Mouse (Mus musculus) neural tube, embryonic 13.5 days (tissue): ENCODE data around the gene Hsd17b1. TPM values are rescaled to one million over a fixed set of nuclear protein-coding genes. Genes with fewer than 3 reads are reported as not detected.

Experiments
- ATAC-seq: fragments of 200-750 bp; cut with Nextera tagmentation; 2 replicates; pipeline ENCODE4 v1.8.0; 2017; ENCODE audit warnings: low read depth, mild to moderate bottlenecking, moderate TSS enrichment, moderate library complexity
- H3K27ac ChIP-seq: fragments of 300-500 bp; sonication (generic); replicated peaks from 2 replicates; pipeline ENCODE4 v1.5.1; 2015; ENCODE audit warnings: moderate library complexity, mild to moderate bottlenecking, inconsistent platforms
- H3K27me3 ChIP-seq: fragments of 300-500 bp; sonication (generic); 2 replicates; pipeline ENCODE4 v1.6.1; 2015; ENCODE audit warnings: mild to moderate bottlenecking, inconsistent platforms
- H3K36me3 ChIP-seq: fragments of 300-500 bp; sonication (generic); 2 replicates; pipeline ENCODE4 v1.6.1; 2015; ENCODE audit warnings: mild to moderate bottlenecking, inconsistent platforms
- H3K4me1 ChIP-seq: fragments of 300-500 bp; sonication (generic); replicated peaks from 2 replicates; pipeline ENCODE4 v1.6.1; 2015; ENCODE audit warnings: inconsistent platforms
- H3K4me2 ChIP-seq: fragments of 300-500 bp; sonication (generic); 2 replicates; pipeline ENCODE4 v1.6.1; 2015; ENCODE audit warnings: inconsistent platforms, mild to moderate bottlenecking, moderate library complexity
- H3K4me3 ChIP-seq: fragments of 300-500 bp; sonication (generic); 2 replicates; pipeline ENCODE4 v1.5.1; 2015; ENCODE audit warnings: mild to moderate bottlenecking, inconsistent platforms
- H3K9ac ChIP-seq: fragments of 300-500 bp; sonication (generic); 2 replicates; pipeline ENCODE4 v1.6.1; 2015; ENCODE audit warnings: moderate library complexity, mild to moderate bottlenecking, inconsistent platforms
- H3K9me3 ChIP-seq: fragments of 300-500 bp; sonication (generic); 2 replicates; pipeline ENCODE4 v1.6.1; 2016; ENCODE audit warnings: inconsistent platforms
- WGBS: fragments of 180-500 bp; shearing (Covaris S2); methylation state at CpG from one replicate; pipeline ENCODE4 v1.1.7; 2015; 5-methylcytosine and 5-hydroxymethylcytosine counted together
- polyA plus RNA-seq: library from polyadenylated mRNA; unstranded; fragments of >200 nt; fragmentation: Nextera tagmentation; extraction: Ambion mirVana; gene quantifications from 2 replicates; pipeline ENCODE4 v1.2.1, GENCODE M21; 2015

Hsd17b1 gene
- polyA plus RNA-seq, 1 experiment from 2014 or later = 0.47 TPM

DNA sequence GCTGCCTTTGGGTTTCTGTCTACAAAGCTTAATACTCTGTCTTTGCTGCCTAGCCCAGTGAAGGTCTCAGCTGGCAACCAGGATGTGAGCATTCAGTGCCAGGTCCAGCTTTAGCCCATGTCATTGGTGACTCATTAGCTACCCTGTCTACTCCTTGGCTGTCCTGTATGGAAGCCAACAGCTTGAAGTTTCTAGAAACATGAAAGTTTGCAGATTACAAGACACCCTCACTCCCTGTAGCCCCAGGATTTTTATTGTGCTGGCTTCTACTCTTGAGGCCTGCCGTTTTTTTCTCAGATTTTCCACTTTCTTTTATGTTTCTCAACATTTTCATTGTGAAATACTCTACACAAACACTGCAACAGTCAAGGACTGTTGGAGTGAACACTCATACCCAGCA lies 11.7 kb downstream of the Hsd17b1 start:
- Histone ChIP-seq H3K9me3 (no peaks in the 10 kb centered on the region), H3K4me1 (peaks cover 43% of the 10 kb centered on the region), H3K27me3 (no peaks in the 10 kb centered on the region), H3K9ac (no peak overlapping the region), H3K36me3 (peaks cover 57% of the 10 kb centered on the region), H3K27ac (no peak overlapping the region), H3K4me2 (no peak overlapping the region), H3K4me3 (no peak overlapping the region)
- 93% methylated on average over 1 of the region's 1 CpGs for WGBS
- no peak for ATAC-seq

DNA sequence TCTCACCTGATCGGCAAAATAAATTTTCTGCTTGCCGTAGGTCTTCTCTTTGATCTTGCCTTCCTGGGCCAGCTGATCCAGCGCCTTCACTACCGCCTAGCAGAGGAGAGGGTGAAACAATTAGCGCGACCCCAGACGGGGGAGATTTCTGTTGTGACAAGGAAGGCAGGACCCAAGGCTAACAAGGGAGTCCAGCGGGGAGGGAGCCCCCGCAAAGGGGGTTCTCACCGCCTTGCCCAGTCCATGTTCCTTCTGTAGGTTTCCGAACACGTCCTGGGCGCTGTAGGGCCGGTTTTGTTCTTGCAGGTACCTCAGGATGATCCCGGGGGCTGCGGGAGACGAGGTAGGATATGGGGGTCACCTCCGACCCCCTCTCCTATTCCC lies 16.7 kb downstream of the Hsd17b1 start:
- H3K4me2 ChIP-seq = peak overlapping the region; percentile 88
- peaks cover 23% of the 10 kb centered on the region for H3K4me1 ChIP-seq
- H3K9ac ChIP-seq = peak overlapping the region; percentile 82
- ATAC-seq = peak; percentile 34
- peak overlapping the region; percentile 80 for H3K4me3 ChIP-seq
- H3K27ac ChIP-seq = 0 out of 2 replicates have a peak overlapping the region, but pooled peaks have one; percentile 91
- no peaks in the 10 kb centered on the region for H3K27me3 ChIP-seq
- no peaks in the 10 kb centered on the region for H3K9me3 ChIP-seq
- 1% methylated on average over 18 of the region's 18 CpGs for WGBS
- peaks cover 75% of the 10 kb centered on the region for H3K36me3 ChIP-seq

DNA sequence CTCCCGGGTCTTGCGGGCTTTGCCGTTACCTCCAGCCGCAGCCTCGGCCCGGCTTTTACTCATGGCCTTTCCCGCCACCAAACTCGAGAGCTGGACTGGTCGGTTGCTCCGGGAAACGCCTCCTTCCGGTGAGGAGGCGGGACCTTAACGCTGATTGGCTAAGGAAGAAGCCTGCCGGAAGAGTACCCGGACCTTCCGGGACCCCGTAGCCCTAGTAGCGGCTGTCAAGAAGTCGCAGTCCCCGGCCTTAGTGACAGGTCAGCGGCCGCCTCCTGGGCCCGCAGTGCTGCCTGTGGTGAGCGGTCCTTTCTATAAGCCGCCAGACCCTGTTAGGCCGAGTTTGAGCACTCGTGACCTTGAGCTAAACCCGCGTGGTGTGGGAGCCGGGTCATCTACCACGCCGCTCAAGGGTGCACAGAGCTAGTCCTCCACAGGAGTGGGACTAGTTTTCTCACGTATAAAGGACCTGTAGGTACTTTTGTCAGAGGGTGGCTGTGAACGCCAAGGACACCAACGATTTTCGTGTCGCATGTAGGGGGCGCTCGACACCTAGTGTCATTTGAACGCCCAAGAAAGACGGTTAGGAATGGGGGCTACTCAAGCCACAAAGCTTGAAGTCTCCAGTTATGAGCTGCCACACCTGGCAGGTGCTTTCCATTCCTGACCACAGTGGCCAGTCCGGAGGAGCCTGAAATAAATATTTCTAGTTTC lies 17.3 kb downstream of the Hsd17b1 start, which contains the start of gene Psmc3ip:
TSS of gene Psmc3ip (minus strand) at position 123 of the 711 bp plus-strand sequence.
- WGBS = under 1% methylated on average over 43 of the region's 43 CpGs
- peaks cover 75% of the 10 kb centered on the region for H3K36me3 ChIP-seq
- H3K9ac ChIP-seq = peak within 1 kb of the TSS; percentile 82
- H3K9me3 ChIP-seq = no peaks in the 10 kb centered on the region
- peak within 1 kb of the TSS; percentile 91 for H3K27ac ChIP-seq
- peak; percentile 95 for ATAC-seq
- H3K27me3 ChIP-seq = no peaks in the 10 kb centered on the region
- H3K4me3 ChIP-seq = peak within 1 kb of the TSS; percentile 80
- H3K4me2 ChIP-seq = peak within 1 kb of the TSS; percentile 88
- H3K4me1 ChIP-seq = peaks cover 23% of the 10 kb centered on the region

DNA sequence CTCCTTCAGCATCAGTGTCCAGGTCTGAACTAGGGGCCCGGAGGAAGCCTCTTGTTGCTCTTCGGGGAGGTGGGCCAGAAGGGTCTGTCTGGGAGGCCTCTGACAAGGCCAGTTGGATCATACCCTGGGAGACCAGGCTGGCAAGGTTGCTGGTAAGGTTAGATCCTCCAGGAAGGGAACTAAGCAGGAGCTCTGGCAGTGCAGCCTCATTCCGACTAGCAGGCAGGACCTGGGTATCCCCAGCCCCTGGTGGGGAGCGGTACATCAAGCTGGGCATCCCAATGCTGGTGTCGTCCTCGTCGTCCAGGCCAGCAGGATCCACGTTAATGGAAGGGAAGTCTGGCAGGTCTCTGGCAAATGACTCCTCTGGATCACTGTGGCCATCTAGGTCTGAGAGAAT lies 20.0 kb downstream of the Hsd17b1 start:
- Histone ChIP-seq H3K4me2 (no peak overlapping the region), H3K4me1 (peaks cover 23% of the 10 kb centered on the region), H3K4me3 (no peak overlapping the region), H3K27me3 (no peaks in the 10 kb centered on the region), H3K9ac (no peak overlapping the region), H3K9me3 (no peaks in the 10 kb centered on the region), H3K36me3 (peaks cover 74% of the 10 kb centered on the region), H3K27ac (no peak overlapping the region)
- no peak for ATAC-seq
- WGBS = 91% methylated on average over 8 of the region's 8 CpGs

DNA sequence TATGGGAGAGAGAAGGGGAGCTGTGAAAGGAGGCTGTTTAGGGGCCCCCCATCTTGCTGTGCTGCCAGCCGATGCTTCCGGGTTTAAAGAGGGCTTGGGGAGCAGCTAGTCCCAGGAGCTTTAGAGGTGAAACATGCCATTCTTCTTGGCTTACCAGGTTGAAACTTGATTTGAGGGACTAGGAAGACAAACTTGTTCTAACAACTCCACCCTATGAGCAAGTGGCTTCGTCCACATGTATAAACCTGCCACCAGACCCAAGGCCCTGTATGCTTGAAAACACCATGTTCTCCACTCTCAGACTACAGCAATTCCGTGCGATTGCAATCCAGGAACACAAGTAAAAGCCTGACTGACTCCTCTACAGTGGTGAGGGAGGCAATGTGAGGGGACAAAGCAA lies 24.8 kb downstream of the Hsd17b1 start:
- no peak overlapping the region for H3K4me2 ChIP-seq
- WGBS = 91% methylated on average over 5 of the region's 5 CpGs
- H3K9ac ChIP-seq = no peak overlapping the region
- no peak for ATAC-seq
- H3K27me3 ChIP-seq = no peaks in the 10 kb centered on the region
- H3K27ac ChIP-seq = no peak overlapping the region
- H3K9me3 ChIP-seq = no peaks in the 10 kb centered on the region
- H3K36me3 ChIP-seq = peaks cover 76% of the 10 kb centered on the region
- H3K4me1 ChIP-seq = no peaks in the 10 kb centered on the region
- H3K4me3 ChIP-seq = no peak overlapping the region

DNA sequence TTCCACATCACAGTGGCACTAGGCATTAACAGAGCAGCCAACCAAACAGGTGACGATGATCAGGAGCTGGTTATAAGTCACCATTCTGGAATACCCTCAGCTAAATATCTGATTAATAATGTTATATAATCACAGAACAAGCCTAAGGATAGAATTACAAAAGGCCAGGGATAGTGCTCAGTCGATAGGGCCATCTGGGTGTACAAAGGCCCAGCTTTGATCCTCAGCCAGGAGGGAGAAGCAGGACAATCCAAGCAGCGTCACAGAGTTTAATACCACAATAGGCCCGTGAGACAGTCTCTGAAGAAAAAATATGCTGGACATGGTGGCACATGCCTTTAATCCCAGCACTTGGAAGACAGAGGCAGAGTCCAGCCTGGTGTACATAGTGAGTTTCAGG lies 31.1 kb downstream of the Hsd17b1 start:
- Histone ChIP-seq H3K4me3 (no peak overlapping the region), H3K27me3 (no peaks in the 10 kb centered on the region), H3K36me3 (peaks cover 21% of the 10 kb centered on the region), H3K9me3 (0 out of 2 replicates have a peak, but pooled peaks cover 4% of the 10 kb centered on the region), H3K4me2 (no peak overlapping the region), H3K9ac (no peak overlapping the region), H3K27ac (no peak overlapping the region), H3K4me1 (peaks cover 13% of the 10 kb centered on the region; the same call in 1 of the 2 replicates)
- WGBS = 63% methylated on average over 4 of the region's 4 CpGs
- ATAC-seq = no peak

DNA sequence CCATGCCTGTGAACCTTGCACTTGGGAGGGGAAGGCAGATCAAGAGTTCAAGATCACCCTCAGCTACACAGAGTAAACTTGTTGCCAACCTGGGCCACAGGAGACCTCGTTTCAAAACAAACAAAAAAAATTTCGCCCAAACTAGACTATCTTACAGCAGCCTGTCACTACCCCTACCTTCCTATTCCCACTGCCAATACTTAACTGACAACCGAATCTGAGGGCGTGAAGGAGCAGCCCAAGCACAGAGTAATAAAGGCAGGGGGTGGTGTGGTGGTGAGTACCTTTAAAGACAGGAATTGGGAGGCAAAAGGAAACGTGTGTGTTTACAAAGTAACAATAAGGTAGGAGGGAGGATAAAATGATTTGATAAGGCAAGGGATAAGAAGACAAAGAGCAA lies 32.5 kb downstream of the Hsd17b1 start:
- no peak overlapping the region for H3K4me2 ChIP-seq
- H3K36me3 ChIP-seq = peaks cover 12% of the 10 kb centered on the region
- no peak for ATAC-seq
- peaks cover 27% of the 10 kb centered on the region for H3K4me1 ChIP-seq
- H3K27ac ChIP-seq = no peak overlapping the region
- no peak overlapping the region for H3K4me3 ChIP-seq
- H3K27me3 ChIP-seq = no peaks in the 10 kb centered on the region
- 58% methylated on average over 5 of the region's 5 CpGs for WGBS
- no peak overlapping the region for H3K9ac ChIP-seq
- H3K9me3 ChIP-seq = 0 out of 2 replicates have a peak, but pooled peaks cover 4% of the 10 kb centered on the region

DNA sequence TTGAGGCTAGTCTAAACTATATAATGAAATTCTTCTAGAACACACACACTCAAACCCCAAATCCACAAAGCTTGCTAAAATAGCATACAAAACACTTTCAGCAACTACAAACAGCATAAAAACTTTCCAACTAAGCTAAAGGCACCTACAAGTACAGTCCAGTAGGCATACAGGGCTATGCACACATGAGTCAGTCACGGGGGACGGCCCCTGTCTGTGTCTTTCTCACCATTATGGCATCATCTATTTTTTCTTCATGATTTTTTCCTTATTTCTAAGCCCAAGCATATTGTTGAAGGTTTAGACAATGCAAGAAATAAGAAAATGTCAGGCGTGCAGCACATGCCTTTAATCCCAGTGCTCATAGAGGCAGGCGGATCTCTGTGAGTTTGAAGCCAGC lies 33.0 kb downstream of the Hsd17b1 start:
- 92% methylated on average over 4 of the region's 4 CpGs for WGBS
- H3K4me2 ChIP-seq = no peak overlapping the region
- no peak overlapping the region for H3K9ac ChIP-seq
- H3K9me3 ChIP-seq = 0 out of 2 replicates have a peak, but pooled peaks cover 4% of the 10 kb centered on the region
- H3K4me1 ChIP-seq = peaks cover 31% of the 10 kb centered on the region
- H3K27ac ChIP-seq = no peak overlapping the region
- no peak for ATAC-seq
- H3K36me3 ChIP-seq = peaks cover 8% of the 10 kb centered on the region
- no peak overlapping the region for H3K4me3 ChIP-seq
- no peaks in the 10 kb centered on the region for H3K27me3 ChIP-seq

DNA sequence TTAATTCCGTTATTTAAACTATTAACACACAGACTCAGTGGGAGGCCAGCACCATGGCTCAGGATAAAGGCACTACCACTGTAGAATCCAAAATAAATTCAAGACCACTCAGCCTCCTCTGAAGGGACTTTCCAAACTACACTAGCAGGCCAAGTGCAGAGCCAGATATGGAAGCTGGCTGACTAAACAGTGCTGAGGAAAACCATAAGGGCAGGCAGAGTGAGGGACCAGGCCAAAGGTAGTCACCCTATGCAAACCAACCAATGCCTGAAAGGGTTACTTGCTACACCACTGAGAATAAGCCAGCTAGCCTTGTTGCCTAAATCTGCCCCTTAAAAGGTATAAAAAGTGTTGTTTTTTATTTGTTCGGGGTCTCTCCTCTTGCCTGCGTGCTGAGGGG lies 34.0 kb downstream of the Hsd17b1 start:
- 84% methylated on average over 3 of the region's 3 CpGs for WGBS
- Histone ChIP-seq H3K36me3 (peaks cover 13% of the 10 kb centered on the region), H3K4me3 (no peak overlapping the region), H3K27ac (no peak overlapping the region), H3K4me1 (peaks cover 42% of the 10 kb centered on the region), H3K27me3 (no peaks in the 10 kb centered on the region), H3K9me3 (0 out of 2 replicates have a peak, but pooled peaks cover 4% of the 10 kb centered on the region), H3K4me2 (no peak overlapping the region), H3K9ac (no peak overlapping the region; the same call in 1 of the 2 replicates)
- ATAC-seq = no peak

DNA sequence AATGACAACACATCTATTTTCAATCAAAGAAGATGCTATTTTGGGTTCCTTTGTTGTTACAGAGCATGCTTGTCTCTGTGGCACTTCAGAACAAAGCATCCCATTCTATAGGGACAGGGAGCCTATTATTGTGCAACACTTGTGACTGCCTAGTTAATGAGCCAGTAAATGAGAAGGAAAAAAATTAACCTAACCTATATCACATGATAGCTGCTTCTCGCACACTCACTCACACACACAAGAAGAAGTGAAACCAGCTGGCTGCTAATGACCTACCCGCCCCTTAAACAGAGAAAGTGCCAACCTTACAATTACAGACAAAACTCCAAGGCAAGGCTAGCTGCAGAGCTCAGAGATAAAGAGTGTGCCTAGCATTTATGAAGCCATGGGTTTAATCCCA lies 37.4 kb downstream of the Hsd17b1 start:
- Histone ChIP-seq H3K36me3 (peaks cover 13% of the 10 kb centered on the region), H3K4me1 (peaks cover 63% of the 10 kb centered on the region), H3K27ac (peak overlapping the region; percentile 71), H3K9me3 (0 out of 2 replicates have a peak, but pooled peaks cover 4% of the 10 kb centered on the region), H3K4me2 (peak overlapping the region; percentile 22), H3K9ac (peak overlapping the region; percentile 14; the same call in 1 of the 2 replicates), H3K27me3 (no peaks in the 10 kb centered on the region), H3K4me3 (no peak overlapping the region)
- 34% methylated on average over 2 of the region's 2 CpGs for WGBS
- ATAC-seq = no peak

DNA sequence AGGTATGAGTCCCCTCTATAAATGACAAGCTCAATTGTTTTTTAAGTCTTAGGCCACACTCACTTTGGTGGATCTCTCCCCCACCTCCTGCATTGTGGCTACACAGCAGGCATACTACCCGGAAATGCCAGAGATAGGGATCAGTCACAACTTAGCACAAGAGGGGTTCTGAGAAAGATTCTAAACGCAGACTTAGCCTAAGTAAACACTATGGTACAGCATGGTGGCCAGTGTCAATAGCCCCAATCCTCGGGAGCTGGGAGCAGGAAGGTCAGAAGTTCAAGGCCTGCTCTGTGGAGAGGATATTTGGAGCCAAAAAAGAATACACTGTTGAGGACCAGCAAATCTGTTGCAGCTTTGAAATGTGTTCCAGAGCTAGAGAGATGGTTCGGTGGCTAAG lies 39.9 kb downstream of the Hsd17b1 start:
- no peaks in the 10 kb centered on the region for H3K27me3 ChIP-seq
- peaks cover 17% of the 10 kb centered on the region for H3K36me3 ChIP-seq
- H3K4me2 ChIP-seq = peak overlapping the region; percentile 93
- no peak overlapping the region for H3K27ac ChIP-seq
- H3K9ac ChIP-seq = peak overlapping the region; percentile 96
- 0 out of 2 replicates have a peak, but pooled peaks cover 2% of the 10 kb centered on the region for H3K9me3 ChIP-seq
- peaks cover 65% of the 10 kb centered on the region for H3K4me1 ChIP-seq
- 51% methylated on average over 4 of the region's 4 CpGs for WGBS
- no peak for ATAC-seq
- H3K4me3 ChIP-seq = peak overlapping the region; percentile 81

DNA sequence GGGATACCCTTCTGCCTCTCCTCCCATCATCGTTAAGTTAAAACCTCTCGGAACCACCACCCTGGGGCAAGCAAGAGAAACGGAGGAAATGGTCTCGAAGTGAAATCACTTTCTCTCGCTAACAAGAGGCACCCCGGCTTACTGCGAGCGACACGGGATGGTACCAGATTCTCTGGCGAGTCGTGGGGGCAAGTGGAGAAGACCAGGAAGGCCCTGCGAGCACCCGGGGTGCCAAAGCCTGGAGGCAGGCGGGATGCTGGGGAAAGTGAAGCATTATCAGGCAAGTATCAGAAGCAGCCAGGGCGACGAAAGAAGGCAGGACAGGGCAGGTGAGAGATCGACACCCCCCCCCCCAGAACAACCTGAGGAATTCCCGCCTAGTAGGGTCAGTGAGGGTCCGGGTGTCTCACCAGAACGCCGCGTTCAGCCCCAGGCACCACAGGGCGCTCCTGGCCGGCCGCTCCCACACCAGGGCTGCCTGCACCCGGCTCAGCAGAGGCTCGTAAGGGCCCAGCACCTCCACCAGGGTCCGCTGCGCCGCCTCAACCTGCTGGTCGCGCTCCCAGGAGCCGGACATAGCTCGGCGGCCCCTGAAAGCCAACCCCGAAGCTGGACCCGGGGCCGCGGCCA lies 41.0 kb downstream of the Hsd17b1 start:
- Histone ChIP-seq H3K27ac (peak overlapping the region; percentile 87), H3K36me3 (peaks cover 27% of the 10 kb centered on the region), H3K27me3 (no peaks in the 10 kb centered on the region), H3K9me3 (no peaks in the 10 kb centered on the region), H3K4me1 (peaks cover 65% of the 10 kb centered on the region), H3K9ac (peak overlapping the region; percentile 96), H3K4me2 (peak overlapping the region; percentile 93), H3K4me3 (peak overlapping the region; percentile 81)
- under 1% methylated on average over 39 of the region's 39 CpGs for WGBS
- peak; percentile 78 for ATAC-seq
